Mouse (Mus musculus) cerebellum, adult 2 months (tissue): ENCODE measurements around the gene Phf12. TPM values are rescaled to one million over a fixed set of nuclear protein-coding genes. Genes with fewer than 3 reads are reported as not detected.

ENCODE experiments used
- DNase-seq, 2 experiments: peaks; one replicate each; pipeline ENCODE4 v3.0.0; 2021
- H3K27ac ChIP-seq: fragments of 200-500 bp; 2 replicates; pipeline ENCODE4 v1.5.1; 2012; ENCODE audit warnings: low read length, control low read depth, inconsistent platforms; ENCODE audit not compliant: insufficient read depth
- H3K27me3 ChIP-seq: fragments of 200-500 bp; 2 replicates; pipeline ENCODE4 v1.6.1; 2012; ENCODE audit warnings: inconsistent platforms, mild to moderate bottlenecking, low read length, moderate library complexity; ENCODE audit not compliant: control insufficient read depth, insufficient read depth
- H3K4me1 ChIP-seq: fragments of 200-500 bp; 2 replicates; pipeline ENCODE4 v1.6.1; 2011; ENCODE audit warnings: low read length; ENCODE audit not compliant: control insufficient read depth, insufficient read depth
- H3K4me3 ChIP-seq: fragments of 200-500 bp; replicated peaks from 2 replicates; pipeline ENCODE3; 2011; ENCODE audit warnings: mild to moderate bottlenecking, low read depth, low read length, control low read depth; ENCODE audit not compliant: insufficient read depth
- CTCF ChIP-seq: fragments of 200-500 bp; IDR thresholded peaks from 2 replicates; pipeline ENCODE4 v1.5.1; 2011; ENCODE audit warnings: low read depth, mild to moderate bottlenecking, control low read depth, low read length, moderate library complexity, borderline replicate concordance; ENCODE audit not compliant: insufficient read depth
- POLR2A ChIP-seq: fragments of 200-500 bp; IDR thresholded peaks from 2 replicates; pipeline ENCODE4 v1.6.1; 2011; ENCODE audit warnings: low read length, control low read depth, borderline replicate concordance; ENCODE audit not compliant: insufficient read depth
- WGBS: fragments of 180-500 bp; shearing (Covaris S2); methylation state at CpG from one replicate; pipeline ENCODE4 v1.1.7; 2018; 5-methylcytosine and 5-hydroxymethylcytosine counted together
- polyA plus RNA-seq: library from polyadenylated mRNA; depleted of rRNA; stranded (reverse); fragments of >200 nt; gene quantifications from 2 replicates; pipeline ENCODE4 v1.2.3, GENCODE M21; 2012; rRNA removed

Gene Phf12
- polyA plus RNA-seq, 1 experiment: 50.1 TPM

- WGBS: 26% methylated on average over 6 of the region's 6 CpGs
- Histone ChIP-seq H3K27ac (no peak overlapping the region), H3K4me1 (no peaks in the 10 kb centered on the region), H3K4me3 (no peak overlapping the region), H3K27me3 (no peaks in the 10 kb centered on the region)
- no peak for TF ChIP-seq CTCF
- TF ChIP-seq POLR2A: no peak
- no peak for DNase-seq
Observed at GRCm38 (mm10) chr11:78072425-78073130, 90.0 kb downstream of the Phf12 start.

DNA sequence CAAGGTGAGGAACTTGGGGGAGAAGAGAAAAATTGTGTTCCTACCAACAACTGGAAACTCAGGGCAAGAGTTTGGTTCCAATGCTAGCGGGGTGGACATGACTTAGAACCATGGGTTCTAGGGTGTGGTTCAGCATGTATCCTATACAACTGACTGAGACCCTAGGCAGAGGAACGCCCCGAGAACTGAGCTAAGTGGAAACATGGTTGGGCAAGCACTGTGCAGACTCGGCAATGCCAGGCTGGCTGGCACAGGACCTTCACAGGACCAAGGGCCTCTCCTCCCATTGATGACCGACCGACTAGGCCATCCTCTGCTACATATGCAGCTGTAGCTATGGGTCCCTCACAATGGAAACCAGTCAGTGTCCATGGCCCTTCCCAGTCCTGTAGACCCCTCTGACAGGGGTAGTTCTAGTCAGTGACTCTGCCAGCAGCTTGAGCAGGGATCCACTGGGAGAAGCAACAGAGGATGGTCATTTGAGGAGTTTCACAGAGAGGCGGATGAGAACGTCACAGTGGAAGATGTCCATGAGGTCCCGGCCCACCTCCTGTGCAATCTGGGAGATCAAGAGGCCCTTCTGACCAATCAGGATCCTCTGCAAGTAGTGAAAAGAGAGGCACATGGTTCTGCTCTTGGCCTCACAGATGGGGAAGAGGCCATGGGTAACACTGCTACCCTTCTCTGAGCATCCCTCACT lies 91.2 kb downstream of the Phf12 start:
- H3K27me3 ChIP-seq: no peaks in the 10 kb centered on the region
- TF ChIP-seq CTCF (no peak), POLR2A (no peak)
- DNase-seq: no peak
- H3K4me1 ChIP-seq: no peaks in the 10 kb centered on the region
- no peak overlapping the region for H3K4me3 ChIP-seq
- no peak overlapping the region for H3K27ac ChIP-seq
- WGBS: 92% methylated on average over 9 of the region's 9 CpGs

- H3K27ac ChIP-seq: no peak overlapping the region
- no peak for DNase-seq
- H3K4me3 ChIP-seq: no peak overlapping the region
- no peaks in the 10 kb centered on the region for H3K27me3 ChIP-seq
- 88% methylated on average over 2 of the region's 2 CpGs for WGBS
- H3K4me1 ChIP-seq: no peaks in the 10 kb centered on the region
- no peak for TF ChIP-seq CTCF
- no peak for TF ChIP-seq POLR2A
Observed at GRCm38 (mm10) chr11:78074277-78074652, 91.7 kb downstream of the Phf12 start.

- no peak overlapping the region for H3K27ac ChIP-seq
- 85% methylated on average over 4 of the region's 4 CpGs for WGBS
- DNase-seq: no peak
- TF ChIP-seq POLR2A (no peak), CTCF (no peak)
- H3K27me3 ChIP-seq: no peaks in the 10 kb centered on the region
- H3K4me1 ChIP-seq: no peaks in the 10 kb centered on the region
- no peak overlapping the region for H3K4me3 ChIP-seq
Observed at GRCm38 (mm10) chr11:78074666-78075065, 92.1 kb downstream of the Phf12 start.

Other genes starting within 250 kb of the Phf12 start
- 56.5 and 62.1 TPM in 2 replicates for gene Myo18a, start 219.5 kb upstream of the Phf12 start, polyA plus RNA-seq
- not detected in 2 replicates for gene Gm10277, start 195.0 kb upstream of the Phf12 start, polyA plus RNA-seq
- gene Pipox, start 88.7 kb upstream of the Phf12 start, polyA plus RNA-seq: 6.8 and 9.0 TPM in 2 replicates
- gene Sez6, start 52.0 kb upstream of the Phf12 start, polyA plus RNA-seq: 71.0 and 76.9 TPM in 2 replicates
- gene Dhrs13, start 49.5 kb downstream of the Phf12 start, polyA plus RNA-seq: 18.8 and 19.5 TPM in 2 replicates
- gene Flot2, start 55.2 kb downstream of the Phf12 start, polyA plus RNA-seq: 134 and 135 TPM in 2 replicates
- gene Eral1, start 97.6 kb downstream of the Phf12 start, polyA plus RNA-seq: 34.0 and 35.8 TPM in 2 replicates
- gene Fam222b, start 111.9 kb downstream of the Phf12 start, polyA plus RNA-seq: 23.0 and 23.5 TPM in 2 replicates
- 21.6 and 22.3 TPM in 2 replicates for gene Traf4, start 182.8 kb downstream of the Phf12 start, polyA plus RNA-seq
- 4.8 and 5.8 TPM in 2 replicates for gene Nek8, start 193.9 kb downstream of the Phf12 start, polyA plus RNA-seq
- 147 and 158 TPM in 2 replicates for gene Tlcd1, start 194.0 kb downstream of the Phf12 start, polyA plus RNA-seq
- gene Rpl23a, start 200.8 kb downstream of the Phf12 start, polyA plus RNA-seq: 1,121 and 1,182 TPM in 2 replicates
- gene Rab34, start 205.7 kb downstream of the Phf12 start, polyA plus RNA-seq: 36.6 and 38.1 TPM in 2 replicates
- 11.7 and 12.1 TPM in 2 replicates for gene Proca1, start 210.6 kb downstream of the Phf12 start, polyA plus RNA-seq